Mouse (Mus musculus) CH12.LX (cell line): Measurements from ENCODE around the gene Dpy19l3. TPM values are rescaled to one million over a fixed set of nuclear protein-coding genes. Genes with fewer than 3 reads are reported as not detected.

Source experiments
- DNase-seq: peaks from one replicate; pipeline ENCODE4 v3.0.0-alpha.2; 2013; ENCODE audit errors: extremely low read depth
- H3K27ac ChIP-seq: 2 replicates; pipeline ENCODE4 v1.5.1; 2012; ENCODE audit warnings: low read depth, mild to moderate bottlenecking, control low read depth, moderate library complexity; ENCODE audit not compliant: insufficient read depth
- H3K27me3 ChIP-seq: replicated peaks from 2 replicates; pipeline ENCODE3; 2012; ENCODE audit warnings: inconsistent platforms
- H3K36me3 ChIP-seq, 2 experiments: replicated peaks in 1 of 2; 2 replicates each; pipeline versions ENCODE3 to v1.6.1; 2012; ENCODE audit warnings: inconsistent platforms in 1 of 2, low read length in 1 of 2, mild to moderate bottlenecking in 1 of 2, mixed read lengths in 1 of 2, moderate library complexity in 1 of 2; ENCODE audit not compliant: control insufficient read depth in 1 of 2, insufficient read depth in 1 of 2
- H3K4me1 ChIP-seq, 2 experiments: 2 replicates each; pipeline ENCODE4 v1.6.1; 2012; ENCODE audit warnings: inconsistent platforms in 1 of 2, moderate library complexity in 1 of 2; ENCODE audit not compliant: insufficient read depth in 2 of 2, control insufficient read depth in 1 of 2
- H3K4me2 ChIP-seq: 2 replicates; pipeline ENCODE4 v1.6.1; 2012; ENCODE audit warnings: low read depth, mild to moderate bottlenecking, control low read depth; ENCODE audit not compliant: poor library complexity, insufficient read depth, severe bottlenecking
- H3K4me3 ChIP-seq, 3 experiments: fragments of 150-350 bp in 1 of 3; sonication (generic) in 1 of 3; replicated peaks in 1 of 3; 2 replicates each; pipeline versions ENCODE3 to v1.5.1; 2011 to 2012; ENCODE audit warnings: low read depth in 2 of 3, low read length in 2 of 3, mild to moderate bottlenecking in 2 of 3, moderate library complexity in 2 of 3, control low read depth in 1 of 3, improper control_type of control experiment in 1 of 3, inconsistent platforms in 1 of 3, mixed read lengths in 1 of 3; ENCODE audit not compliant: poor library complexity in 1 of 3
- H3K79me2 ChIP-seq: replicated peaks from 2 replicates; pipeline ENCODE4 v1.6.1; 2012; ENCODE audit warnings: mild to moderate bottlenecking, moderate library complexity; ENCODE audit not compliant: control insufficient read depth, poor library complexity, insufficient read depth, severe bottlenecking; ENCODE audit errors: extremely low read depth
- H3K9ac ChIP-seq: 2 replicates; pipeline ENCODE4 v1.6.1; 2012; ENCODE audit warnings: low read depth, mild to moderate bottlenecking, control low read depth, moderate library complexity; ENCODE audit not compliant: insufficient read depth
- H3K9me3 ChIP-seq: replicated peaks from 2 replicates; pipeline ENCODE3; 2012; ENCODE audit warnings: low read length, inconsistent platforms, mixed read lengths
- BHLHE40 ChIP-seq: IDR thresholded peaks from 2 replicates; pipeline ENCODE4 v1.6.1; 2011; ENCODE audit warnings: mild to moderate bottlenecking, low read depth, low read length, improper control_type of control experiment
- CHD1 ChIP-seq: IDR thresholded peaks from 2 replicates; pipeline ENCODE4 v1.6.1; 2012; ENCODE audit warnings: low read depth, low read length, improper control_type of control experiment, inconsistent platforms
- CHD2 ChIP-seq: IDR thresholded peaks from 2 replicates; pipeline ENCODE4 v1.6.1; 2011; ENCODE audit warnings: low read length, improper control_type of control experiment
- E2F4 ChIP-seq: IDR thresholded peaks from 2 replicates; pipeline ENCODE4 v1.6.1; 2011; ENCODE audit warnings: low read depth, low read length, improper control_type of control experiment; ENCODE audit not compliant: insufficient replicate concordance
- GABPA ChIP-seq: IDR thresholded peaks from 2 replicates; pipeline ENCODE4 v1.6.1; 2012; ENCODE audit warnings: low read depth, low read length, improper control_type of control experiment, inconsistent platforms; ENCODE audit not compliant: insufficient replicate concordance
- HCFC1 ChIP-seq: IDR thresholded peaks from 2 replicates; pipeline ENCODE4 v1.6.1; 2012; ENCODE audit warnings: low read depth, mild to moderate bottlenecking, inconsistent platforms, low read length, improper control_type of control experiment
- JUN ChIP-seq: IDR thresholded peaks from 2 replicates; pipeline ENCODE4 v1.6.1; 2011; ENCODE audit warnings: low read depth, mild to moderate bottlenecking, low read length, improper control_type of control experiment, moderate library complexity; ENCODE audit not compliant: insufficient read depth
- JUND ChIP-seq: conservative IDR thresholded peaks from 2 replicates; pipeline ENCODE4 v1.6.1; 2011; ENCODE audit warnings: low read depth, low read length, improper control_type of control experiment
- KAT2A ChIP-seq: IDR thresholded peaks from 2 replicates; pipeline ENCODE4 v1.6.1; 2012; ENCODE audit warnings: low read length, improper control_type of control experiment, inconsistent platforms; ENCODE audit not compliant: insufficient replicate concordance
- MAX ChIP-seq: IDR thresholded peaks from 2 replicates; pipeline ENCODE4 v1.6.1; 2011; ENCODE audit warnings: low read length, improper control_type of control experiment
- MAZ ChIP-seq: IDR thresholded peaks from 2 replicates; pipeline ENCODE4 v1.6.1; 2012; ENCODE audit warnings: low read depth, mild to moderate bottlenecking, inconsistent platforms, low read length, improper control_type of control experiment, moderate library complexity
- MEF2A ChIP-seq: IDR thresholded peaks from 2 replicates; pipeline ENCODE4 v1.6.1; 2014; ENCODE audit warnings: low read depth, mild to moderate bottlenecking, inconsistent platforms, low read length, improper control_type of control experiment, borderline replicate concordance
- POLR2A ChIP-seq: IDR thresholded peaks from 2 replicates; pipeline ENCODE4 v1.6.1; 2011; ENCODE audit warnings: low read depth, mild to moderate bottlenecking, improper control_type of control experiment, low read length
- POLR2AphosphoS2 ChIP-seq: IDR thresholded peaks from 2 replicates; pipeline ENCODE4 v1.6.1; 2011; ENCODE audit warnings: low read depth, low read length, improper control_type of control experiment
- RAD21 ChIP-seq: IDR thresholded peaks from 2 replicates; pipeline ENCODE4 v1.6.1; 2011; ENCODE audit warnings: low read depth, mild to moderate bottlenecking, low read length, improper control_type of control experiment, moderate library complexity
- RCOR1 ChIP-seq: conservative IDR thresholded peaks from 2 replicates; pipeline ENCODE4 v1.6.1; 2012; ENCODE audit warnings: low read depth, mild to moderate bottlenecking, inconsistent platforms, low read length, improper control_type of control experiment
- SIN3A ChIP-seq: IDR thresholded peaks from 2 replicates; pipeline ENCODE4 v1.6.1; 2012; ENCODE audit warnings: low read length, improper control_type of control experiment, inconsistent platforms
- SMC3 ChIP-seq: IDR thresholded peaks from 2 replicates; pipeline ENCODE4 v1.6.1; 2011; ENCODE audit warnings: low read depth, low read length, improper control_type of control experiment
- USF1 ChIP-seq: IDR thresholded peaks from 2 replicates; pipeline ENCODE4 v1.6.1; 2014; ENCODE audit warnings: low read depth, mild to moderate bottlenecking, inconsistent platforms, low read length, improper control_type of control experiment
- ZKSCAN1 ChIP-seq: IDR thresholded peaks from 2 replicates; pipeline ENCODE4 v1.6.1; 2012; ENCODE audit warnings: low read depth, inconsistent platforms, low read length, improper control_type of control experiment, borderline replicate concordance
- ZNF384 ChIP-seq: IDR thresholded peaks from 2 replicates; pipeline ENCODE4 v1.6.1; 2012; ENCODE audit warnings: low read depth, low read length, improper control_type of control experiment, inconsistent platforms
- dilution Hi-C: fragments of 300-500 bp; cut with MboI; formaldehyde crosslinking; loops from 2 replicates; pipeline ENCODE4 v1.14.3; 2020; ENCODE audit warnings: low sequenced_read_pairs; ENCODE audit not compliant: extremely low pct_unique_long_range_greater_than_20kb, extremely low pct_ligation_motif_present
- in situ Hi-C: fragments of 300-500 bp; cut with MboI; formaldehyde crosslinking; loops from 3 replicates; pipeline ENCODE4 v1.14.3; 2019; ENCODE audit warnings: low sequenced_read_pairs, low pct_ligation_motif_present, low pct_unique_long_range_greater_than_20kb, mixed read lengths
- polyA plus RNA-seq: library from polyadenylated mRNA; unstranded; fragments of >175 nt; gene quantifications from 2 replicates; pipeline ENCODE4 v1.2.1, GENCODE M21; 2012; ENCODE audit warnings: low read depth; ENCODE audit not compliant: insufficient read length
- total RNA-seq, 2 experiments: library from RNA; depleted of rRNA; stranded (reverse); fragments of 300-350 nt in 1 of 2; fragments of >200 nt in 1 of 2; gene quantifications; 2 replicates each; pipeline ENCODE4 v1.2.3; 2012 to 2014

The Dpy19l3 gene
- total and polyA plus RNA-seq, 3 experiments = 5.0 to 18.3 (median 5.5) TPM

GRCm38 (mm10) chr7:35647101-35647698, 107.1 kb downstream of the Dpy19l3 start, which contains the start of gene Pdcd5 (continued):
- TF ChIP-seq KAT2A = peak; percentile 79; the same call in 1 of the 2 replicates
- 0 out of 2 replicates have a peak, but pooled peaks have one; percentile 69 for TF ChIP-seq MEF2A
- TF ChIP-seq USF1 = no peak
- no peak for TF ChIP-seq JUND
- no peak for TF ChIP-seq JUN
- TF ChIP-seq RCOR1 = no peak
- no peak for TF ChIP-seq SMC3
- TF ChIP-seq POLR2A = peak; percentile 76
- peak; percentile 57; the same call in 1 of the 2 replicates for TF ChIP-seq CHD2
- TF ChIP-seq ZNF384 = peak; percentile 11; the same call in 1 of the 2 replicates
- TF ChIP-seq MAZ = peak; percentile 90
- no peak for TF ChIP-seq E2F4
- TF ChIP-seq POLR2AphosphoS2 = peak; percentile 66; the same call in 1 of the 2 replicates
- TF ChIP-seq RAD21 = no peak
- peak; percentile 33; the same call in 1 of the 2 replicates for TF ChIP-seq BHLHE40
- TF ChIP-seq ZKSCAN1 = no peak
- TF ChIP-seq MAX = 0 out of 2 replicates have a peak, but pooled peaks have one; percentile 13
- TF ChIP-seq HCFC1 = peak; percentile 92
- TF ChIP-seq SIN3A = peak; percentile 98

- peaks cover 14% of the 10 kb centered on the region for H3K27me3 ChIP-seq
- peak overlapping the region; percentile 90 for H3K9ac ChIP-seq
- peaks cover 8% of the 10 kb centered on the region for H3K9me3 ChIP-seq
- dilution Hi-C loops (no loop called here), in situ Hi-C loops (no loop called here)
- DNase-seq = peak; percentile 31
- H3K27ac ChIP-seq = peak overlapping the region; percentile 7; the same call in 1 of the 2 replicates
- peaks cover 17% of the 10 kb centered on the region for H3K79me2 ChIP-seq
- H3K4me3 ChIP-seq = peak overlapping the region; percentile 80 to 99 (median 92)
- peaks cover 30 to 40% of the 10 kb centered on the region in 2 experiments for H3K36me3 ChIP-seq
- TF ChIP-seq CHD1 (no peak), ZNF384 (peak; percentile 65), POLR2A (no peak), GABPA (no peak)
- peaks cover 2 to 26% of the 10 kb centered on the region in 2 experiments; a peak in 3 of 4 replicates for H3K4me1 ChIP-seq
- peak overlapping the region; percentile 63 for H3K4me2 ChIP-seq
Measured at GRCm38 (mm10) chr7:35646317-35647081, 107.8 kb downstream of the Dpy19l3 start.
